Mouse (Mus musculus) ES-Bruce4 (cell line): ENCODE measurements at regions not wholly inside any gene's neighbourhood (a gene's known extent, or its start where the extent isn't known, plus 50 kb on each side); places are given as distances from the start of the nearest gene placed in this dataset.

Experiments
- H3K27ac ChIP-seq: 2 replicates; pipeline ENCODE4 v1.5.1; 2012; ENCODE audit warnings: low read length, inconsistent platforms; ENCODE audit not compliant: insufficient read depth
- H3K27me3 ChIP-seq: 2 replicates; pipeline ENCODE4 v1.6.1; 2012; ENCODE audit warnings: mild to moderate bottlenecking, low read length, inconsistent platforms; ENCODE audit not compliant: control insufficient read depth, poor library complexity, insufficient read depth, severe bottlenecking
- H3K36me3 ChIP-seq: 2 replicates; pipeline ENCODE4 v1.6.1; 2012; ENCODE audit warnings: inconsistent platforms, mild to moderate bottlenecking, low read length, moderate library complexity; ENCODE audit not compliant: control insufficient read depth, poor library complexity, insufficient read depth, severe bottlenecking
- H3K4me1 ChIP-seq: one replicate; pipeline ENCODE4 v1.8.1; 2011; ENCODE audit warnings: low read length; ENCODE audit not compliant: control insufficient read depth, insufficient read depth
- H3K4me3 ChIP-seq: 2 replicates; pipeline ENCODE4 v1.5.1; 2011; ENCODE audit warnings: low read depth, mild to moderate bottlenecking, low read length
- H3K9ac ChIP-seq: 2 replicates; pipeline ENCODE4 v1.6.1; 2012; ENCODE audit warnings: low read depth, mild to moderate bottlenecking, inconsistent platforms; ENCODE audit not compliant: poor library complexity, severe bottlenecking
- H3K9me3 ChIP-seq: replicated peaks from 2 replicates; pipeline ENCODE4 v1.6.1; 2012; ENCODE audit warnings: mild to moderate bottlenecking, low read length, inconsistent platforms; ENCODE audit not compliant: control insufficient read depth, poor library complexity, insufficient read depth, severe bottlenecking
- CTCF ChIP-seq: IDR thresholded peaks from one replicate; pipeline ENCODE4 v1.8.1; 2011; ENCODE audit warnings: low read depth, low read length
- EP300 ChIP-seq: IDR thresholded peaks from 2 replicates; pipeline ENCODE4 v1.6.1; 2011; ENCODE audit warnings: low read depth, low read length; ENCODE audit not compliant: insufficient read depth
- POLR2A ChIP-seq: IDR thresholded peaks from one replicate; pipeline ENCODE4 v1.8.1; 2011; ENCODE audit warnings: low read length; ENCODE audit not compliant: insufficient read depth

DNA sequence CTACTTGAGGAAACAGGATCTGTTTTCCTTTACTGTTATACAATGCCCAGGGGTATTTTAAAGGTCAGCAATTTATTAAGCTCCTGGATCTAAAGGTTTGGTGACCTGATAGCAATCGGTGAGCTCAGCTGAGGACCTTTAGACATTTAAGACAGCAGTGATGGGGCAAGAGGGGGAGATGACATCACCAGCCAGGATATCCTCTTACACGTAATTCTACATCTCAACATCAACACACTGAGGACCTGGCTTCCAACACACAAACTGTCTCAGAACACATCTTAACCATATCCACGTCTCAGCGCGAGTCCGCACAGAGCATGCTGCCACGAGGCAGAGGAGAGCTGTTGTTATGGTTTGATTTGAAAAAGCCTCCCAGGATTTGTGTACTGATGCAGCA lies 69.2 kb downstream of the Nhlrc3 start:
- no peak for TF ChIP-seq CTCF
- TF ChIP-seq POLR2A = no peak
- TF ChIP-seq EP300 = no peak
- Histone ChIP-seq H3K27ac (no peak overlapping the region), H3K9me3 (no peaks in the 10 kb centered on the region), H3K36me3 (no peaks in the 10 kb centered on the region), H3K4me1 (no peaks in the 10 kb centered on the region), H3K9ac (no peak overlapping the region), H3K27me3 (no peaks in the 10 kb centered on the region), H3K4me3 (no peak overlapping the region)

DNA sequence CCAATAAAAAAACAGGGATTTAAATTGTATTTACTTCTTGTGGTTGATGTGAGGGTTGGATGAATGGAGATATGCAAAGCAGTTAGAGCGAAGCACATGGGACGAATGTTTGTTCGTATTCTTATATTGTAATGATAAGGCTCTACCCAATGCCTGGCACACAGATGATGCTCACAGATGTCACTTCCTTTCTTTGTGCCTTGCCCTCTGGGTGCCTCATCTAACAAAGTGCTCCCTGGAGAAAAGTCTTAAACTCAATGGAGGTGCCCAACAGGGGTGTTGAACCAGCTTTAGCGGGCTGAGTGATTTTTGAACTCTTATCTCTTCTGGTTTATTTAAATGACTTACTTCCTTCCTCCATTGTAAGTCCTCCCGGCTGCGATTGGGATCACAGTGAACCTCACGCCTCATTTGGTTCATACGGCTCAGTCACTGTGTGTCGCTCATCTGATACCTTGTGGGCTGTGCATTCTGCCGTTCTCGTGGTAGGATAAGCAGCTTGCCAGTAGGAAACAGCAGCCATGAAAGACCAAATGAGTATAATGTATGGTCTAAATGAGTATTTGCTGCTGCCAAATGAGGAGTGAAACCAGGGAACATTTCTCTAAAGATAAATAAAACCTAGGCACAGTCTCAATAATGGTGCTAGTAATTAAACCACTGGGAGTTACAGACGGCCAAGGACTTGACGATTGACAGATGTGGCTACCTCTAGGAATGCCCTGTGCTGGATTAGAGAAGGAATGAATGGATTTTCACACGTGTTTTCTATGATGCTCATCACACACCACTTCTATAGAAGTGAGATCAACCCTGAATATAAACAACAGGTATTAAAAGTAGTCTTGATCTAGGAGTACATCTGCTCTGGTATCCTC lies 81.2 kb downstream of the Nhlrc3 start:
- no peaks in the 10 kb centered on the region for H3K4me1 ChIP-seq
- H3K36me3 ChIP-seq = no peaks in the 10 kb centered on the region
- H3K27me3 ChIP-seq = no peaks in the 10 kb centered on the region
- peaks cover 2% of the 10 kb centered on the region; the same call in 1 of the 2 replicates for H3K9me3 ChIP-seq
- H3K9ac ChIP-seq = no peak overlapping the region
- no peak overlapping the region for H3K4me3 ChIP-seq
- TF ChIP-seq POLR2A (no peak), CTCF (no peak), EP300 (no peak)
- H3K27ac ChIP-seq = no peak overlapping the region

DNA sequence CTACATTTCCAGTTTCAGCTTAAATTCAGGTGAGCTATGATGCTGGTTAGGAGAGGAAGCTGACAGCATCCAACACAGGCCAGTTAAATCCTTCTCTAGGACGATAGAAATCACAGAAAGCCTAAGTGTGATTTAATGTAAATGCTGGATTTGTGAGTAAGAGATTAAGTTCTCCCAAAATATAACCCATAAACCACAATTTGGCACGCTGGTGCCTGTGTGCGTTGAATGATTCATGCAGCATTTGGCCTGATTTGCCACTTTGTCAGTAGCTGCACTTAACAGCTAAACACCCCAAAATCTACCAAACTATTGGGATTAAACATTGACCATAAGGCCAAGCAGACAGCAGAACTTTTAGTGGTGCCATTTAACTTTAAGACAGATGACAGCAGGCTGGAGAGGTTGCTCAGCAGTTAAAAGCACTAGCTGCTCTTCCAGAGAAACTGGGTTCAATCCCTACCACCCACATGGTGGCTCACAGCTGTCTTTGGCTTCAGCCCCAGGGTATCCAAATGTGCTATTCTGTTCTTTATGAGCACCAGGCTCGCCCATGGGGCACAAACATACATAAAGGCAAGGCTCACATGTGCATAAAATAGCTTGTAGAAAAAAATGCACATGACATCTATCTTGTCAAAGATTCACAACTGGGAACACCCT lies 83.5 kb downstream of the Nhlrc3 start:
- H3K9me3 ChIP-seq = no peaks in the 10 kb centered on the region
- H3K9ac ChIP-seq = no peak overlapping the region
- H3K27ac ChIP-seq = no peak overlapping the region
- no peaks in the 10 kb centered on the region for H3K4me1 ChIP-seq
- H3K36me3 ChIP-seq = no peaks in the 10 kb centered on the region
- H3K4me3 ChIP-seq = no peak overlapping the region
- H3K27me3 ChIP-seq = no peaks in the 10 kb centered on the region
- no peak for TF ChIP-seq EP300
- no peak for TF ChIP-seq CTCF
- no peak for TF ChIP-seq POLR2A

DNA sequence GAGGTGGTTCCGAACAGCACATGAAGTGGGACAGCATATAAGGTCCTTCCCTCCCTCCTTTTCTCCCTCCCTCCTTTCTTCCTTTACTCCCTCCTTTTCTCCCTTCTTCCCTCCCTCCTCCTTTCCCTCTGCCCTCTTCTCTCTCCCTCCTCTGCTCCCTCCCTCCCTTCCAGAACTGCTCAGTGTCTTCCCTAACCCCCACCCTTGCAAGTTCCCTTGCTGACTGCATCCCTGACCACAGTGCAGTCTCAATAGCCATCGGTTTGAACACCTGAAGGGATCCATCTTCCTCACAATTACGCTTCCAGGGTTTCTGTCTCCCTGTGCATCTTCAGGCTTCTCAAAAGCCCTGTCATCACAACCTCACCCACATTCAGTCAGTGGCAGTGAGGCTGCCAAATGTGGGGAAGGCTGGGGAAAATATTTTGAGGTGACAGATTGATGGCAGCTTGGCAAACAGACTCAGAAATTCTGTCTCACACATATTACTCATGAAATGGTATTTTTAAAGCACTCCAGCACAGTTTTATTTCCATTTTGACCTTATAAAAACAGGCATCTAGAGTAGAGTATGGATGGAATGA lies 86.2 kb downstream of the Nhlrc3 start:
- no peak overlapping the region for H3K4me3 ChIP-seq
- H3K27me3 ChIP-seq = no peaks in the 10 kb centered on the region
- H3K4me1 ChIP-seq = no peaks in the 10 kb centered on the region
- TF ChIP-seq EP300 (no peak), CTCF (no peak), POLR2A (no peak)
- no peak overlapping the region for H3K9ac ChIP-seq
- no peaks in the 10 kb centered on the region for H3K36me3 ChIP-seq
- H3K9me3 ChIP-seq = no peaks in the 10 kb centered on the region
- no peak overlapping the region for H3K27ac ChIP-seq

DNA sequence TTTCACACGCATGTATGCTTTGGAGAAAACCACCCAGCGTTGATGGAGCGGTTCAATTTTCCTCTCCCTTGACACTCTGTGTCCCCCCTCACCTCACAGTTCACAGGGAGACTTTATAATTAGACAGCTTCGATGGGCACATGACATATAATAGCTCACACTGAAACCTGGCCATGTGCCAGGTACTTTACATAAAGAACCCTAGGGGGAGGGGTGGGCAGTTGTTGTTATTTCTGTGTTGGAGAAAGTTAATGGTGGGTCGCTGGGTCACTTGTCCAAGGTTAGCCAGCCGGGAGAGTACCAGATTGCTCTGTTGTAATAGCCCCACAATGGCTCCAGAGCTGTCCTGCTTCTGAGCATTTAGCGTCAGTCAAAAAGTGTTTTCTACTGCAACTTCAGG lies 90.2 kb downstream of the Nhlrc3 start:
- peaks cover 7% of the 10 kb centered on the region; the same call in 1 of the 2 replicates for H3K9me3 ChIP-seq
- H3K36me3 ChIP-seq = no peaks in the 10 kb centered on the region

DNA sequence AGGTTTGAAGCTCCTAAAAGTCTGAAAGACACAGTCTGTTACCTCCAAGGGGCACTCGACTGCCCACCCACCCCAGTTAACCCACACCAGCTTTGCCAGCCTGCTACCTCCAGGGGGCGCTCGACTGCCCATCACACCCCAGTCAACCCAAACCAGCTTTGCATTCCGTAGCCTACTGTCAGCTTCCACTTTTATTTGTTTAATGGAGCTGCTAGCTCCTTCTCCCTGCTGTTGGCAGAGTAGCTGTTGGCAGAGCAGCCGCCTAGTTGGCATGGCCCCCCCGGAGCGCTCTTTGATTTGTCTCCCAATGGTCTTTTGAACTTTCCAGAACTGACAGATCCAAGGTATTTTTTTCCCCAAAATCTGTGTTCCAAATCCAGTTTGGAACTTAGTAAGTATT lies 91.2 kb downstream of the Nhlrc3 start:
- Histone ChIP-seq H3K36me3 (no peaks in the 10 kb centered on the region), H3K27me3 (no peaks in the 10 kb centered on the region), H3K4me1 (no peaks in the 10 kb centered on the region), H3K4me3 (no peak overlapping the region), H3K9me3 (peaks cover 7% of the 10 kb centered on the region; the same call in 1 of the 2 replicates), H3K9ac (no peak overlapping the region), H3K27ac (no peak overlapping the region)
- no peak for TF ChIP-seq EP300
- TF ChIP-seq POLR2A = no peak
- TF ChIP-seq CTCF = peak; percentile 64

More for the DNA sequence above, 90.2 kb downstream of the Nhlrc3 start:
- no peaks in the 10 kb centered on the region for H3K27me3 ChIP-seq
- H3K9ac ChIP-seq = no peak overlapping the region
- no peaks in the 10 kb centered on the region for H3K4me1 ChIP-seq
- no peak overlapping the region for H3K4me3 ChIP-seq
- H3K27ac ChIP-seq = no peak overlapping the region
- TF ChIP-seq EP300 (no peak), CTCF (no peak), POLR2A (no peak)
